Mouse (Mus musculus) CD8-positive naive resting alpha-beta T cell, adult 57 days (primary cell): ENCODE results near the gene Rasa4. TPM values are rescaled to one million over a fixed set of nuclear protein-coding genes. Genes with fewer than 3 reads are reported as not detected.

Experiments used
- total RNA-seq: library from RNA; stranded (reverse); gene quantifications from one replicate; pipeline ENCODE4 v1.2.4, GENCODE M21; 2023

The Rasa4 gene
- 5.4 TPM for total RNA-seq

DNA sequence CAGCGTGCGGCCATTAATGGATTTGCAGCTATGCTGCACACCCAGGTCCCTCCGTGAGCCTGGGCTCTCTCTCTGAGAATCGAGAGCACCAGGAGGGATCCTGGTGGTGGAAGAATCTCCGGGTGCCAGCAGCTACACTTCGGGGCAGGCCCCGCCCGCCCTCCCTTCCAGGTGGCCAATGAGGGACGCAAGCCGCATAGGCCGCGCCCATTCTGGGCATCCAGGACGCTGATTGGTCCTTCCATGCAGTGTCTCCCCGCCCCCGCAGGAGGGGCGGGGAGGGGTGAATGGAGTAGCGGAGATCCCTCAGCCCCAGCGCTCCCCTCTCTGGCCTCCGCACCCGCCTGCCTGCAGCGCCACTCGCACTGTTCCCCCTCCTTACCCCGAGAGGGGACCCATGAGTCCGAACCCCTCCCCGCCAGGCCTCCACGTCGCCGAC is at the start of gene Rasa4:
Gene Rasa4, plus strand, starts transcription at position 248 of the 439 bp plus-strand sequence.

DNA sequence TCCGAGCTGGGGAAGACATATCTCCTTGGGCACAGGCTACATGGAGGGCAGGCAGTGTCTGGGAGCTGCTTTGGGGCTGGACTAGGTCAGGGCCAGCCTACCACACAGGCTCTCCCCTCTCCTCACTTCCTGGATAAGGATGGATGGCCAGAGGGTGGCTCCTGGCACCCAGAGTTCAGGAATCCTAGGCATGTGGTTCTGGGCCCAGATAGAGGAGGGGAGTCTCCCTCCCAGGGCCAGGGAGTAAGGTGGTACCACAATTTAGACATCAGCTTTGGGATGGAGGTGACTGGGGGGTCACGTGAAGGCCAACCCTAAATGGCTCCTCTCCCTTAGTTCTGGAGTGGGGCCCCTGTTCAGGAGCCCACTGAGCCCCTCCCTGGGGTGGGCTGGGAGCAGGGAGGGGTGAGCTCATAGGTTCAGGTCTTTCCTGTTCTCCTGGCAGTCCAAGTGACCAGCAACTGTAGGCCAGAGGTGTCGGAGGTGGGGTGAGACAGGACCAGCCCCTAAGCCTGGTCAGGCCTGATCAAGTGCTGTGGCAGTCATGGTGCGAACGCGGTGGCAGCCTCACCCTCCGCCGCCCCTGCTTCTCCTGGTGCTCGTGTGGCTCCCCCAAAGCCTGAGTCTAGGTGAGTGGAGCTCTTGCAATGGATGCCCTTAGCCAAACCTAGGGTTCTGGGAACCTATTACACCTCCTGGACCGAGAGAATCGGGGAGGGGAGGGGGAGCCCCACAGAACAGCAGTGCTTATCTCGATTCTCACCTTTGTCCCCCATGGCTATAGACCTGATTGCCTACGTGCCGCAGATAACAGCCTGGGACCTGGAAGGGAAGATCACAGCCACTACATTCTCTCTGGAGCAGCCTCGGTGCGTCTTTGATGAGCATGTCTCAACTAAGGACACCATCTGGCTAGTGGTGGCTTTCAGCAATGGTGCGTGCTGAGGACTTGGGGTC is 45.2 kb upstream of the Rasa4 start, which contains the start of gene Upk3b:
Gene Upk3b, plus strand, starts transcription at position 239 of the 957 bp plus-strand sequence.

DNA sequence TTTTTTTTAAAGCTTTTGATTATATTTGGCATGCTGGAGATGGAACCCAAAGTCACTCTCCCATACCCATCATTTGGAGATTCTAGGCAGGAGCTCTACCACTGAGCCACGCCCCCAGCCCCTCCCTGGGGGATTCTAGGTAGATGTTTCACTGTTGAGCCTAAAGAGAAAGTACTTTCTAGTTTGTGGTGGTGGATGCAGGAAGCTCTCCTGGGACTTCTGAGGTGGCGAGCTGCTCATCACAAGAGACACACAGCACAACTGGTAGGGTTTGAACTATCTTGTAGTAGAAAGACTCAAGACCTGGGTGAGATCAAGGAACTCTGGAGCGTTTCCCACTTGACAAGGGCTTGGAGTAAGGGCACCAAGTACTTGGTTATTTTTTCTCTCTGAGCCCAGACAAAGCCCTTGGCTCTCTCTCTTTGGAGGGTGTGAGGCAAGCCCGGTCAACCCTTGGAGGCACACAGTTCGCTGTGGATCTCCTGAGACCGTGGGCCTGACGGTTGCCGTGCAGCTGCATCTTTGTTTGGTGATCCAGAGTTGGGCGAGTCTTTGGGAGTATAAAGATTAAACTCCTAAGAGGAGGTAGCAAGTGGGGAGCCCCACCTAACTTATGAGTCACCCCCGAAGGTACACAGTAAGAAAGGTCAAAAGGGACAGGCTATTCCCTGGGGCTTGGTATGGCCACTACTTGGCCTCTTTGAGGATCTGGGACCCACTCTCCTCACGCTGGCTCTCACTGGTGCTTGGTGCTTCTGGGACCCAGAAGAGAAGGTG is 29.2 kb upstream of the Rasa4 start, which contains the start of gene Upk3bl:
Gene Upk3bl, plus strand, starts transcription at position 192 of the 777 bp plus-strand sequence.

DNA sequence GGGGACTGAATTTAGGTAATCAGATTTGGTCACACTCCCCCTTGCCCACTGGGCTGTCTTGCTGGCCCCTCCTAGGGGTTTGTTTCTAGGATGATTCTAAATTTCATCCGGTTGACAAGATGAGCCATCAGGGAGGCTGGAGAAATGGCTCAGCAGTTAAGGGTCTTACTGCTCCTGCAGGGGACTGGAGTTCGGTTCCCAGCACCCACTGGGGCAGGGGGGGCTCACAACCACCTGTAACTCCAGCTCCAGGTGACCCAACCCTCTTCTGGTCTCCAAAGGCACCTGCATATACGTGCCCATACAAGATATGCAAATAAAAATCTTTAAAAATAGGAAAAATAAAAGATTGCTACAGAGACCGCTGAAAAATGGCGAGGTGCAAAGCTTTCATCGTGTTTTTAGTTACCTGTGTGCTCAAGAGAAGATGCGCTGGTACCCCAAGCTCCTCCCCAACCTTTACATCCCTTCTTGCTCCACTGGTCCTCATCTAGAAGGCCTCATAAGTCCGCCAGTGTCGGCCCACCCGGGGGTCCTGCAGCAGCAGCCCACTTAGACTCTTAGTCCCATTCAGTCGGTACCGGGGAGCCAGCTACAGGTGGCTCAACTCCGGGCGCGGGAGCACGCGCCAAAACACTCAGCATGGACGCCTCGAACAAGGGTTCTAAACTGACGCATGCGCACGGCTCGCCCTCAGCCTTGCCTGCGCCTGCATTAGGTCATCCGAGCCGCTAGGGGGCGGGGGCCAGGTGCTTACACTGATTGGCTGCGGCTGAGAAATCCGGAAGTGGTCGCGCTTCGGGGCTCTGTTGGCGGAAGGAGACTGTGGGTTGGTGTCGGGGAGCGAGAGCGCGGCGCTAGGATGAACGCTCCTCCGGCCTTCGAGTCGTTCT is 32.4 kb downstream of the Rasa4 start, which contains the start of gene Polr2j:
Gene Polr2j, plus strand, starts transcription at position 741 of the 893 bp plus-strand sequence.

DNA sequence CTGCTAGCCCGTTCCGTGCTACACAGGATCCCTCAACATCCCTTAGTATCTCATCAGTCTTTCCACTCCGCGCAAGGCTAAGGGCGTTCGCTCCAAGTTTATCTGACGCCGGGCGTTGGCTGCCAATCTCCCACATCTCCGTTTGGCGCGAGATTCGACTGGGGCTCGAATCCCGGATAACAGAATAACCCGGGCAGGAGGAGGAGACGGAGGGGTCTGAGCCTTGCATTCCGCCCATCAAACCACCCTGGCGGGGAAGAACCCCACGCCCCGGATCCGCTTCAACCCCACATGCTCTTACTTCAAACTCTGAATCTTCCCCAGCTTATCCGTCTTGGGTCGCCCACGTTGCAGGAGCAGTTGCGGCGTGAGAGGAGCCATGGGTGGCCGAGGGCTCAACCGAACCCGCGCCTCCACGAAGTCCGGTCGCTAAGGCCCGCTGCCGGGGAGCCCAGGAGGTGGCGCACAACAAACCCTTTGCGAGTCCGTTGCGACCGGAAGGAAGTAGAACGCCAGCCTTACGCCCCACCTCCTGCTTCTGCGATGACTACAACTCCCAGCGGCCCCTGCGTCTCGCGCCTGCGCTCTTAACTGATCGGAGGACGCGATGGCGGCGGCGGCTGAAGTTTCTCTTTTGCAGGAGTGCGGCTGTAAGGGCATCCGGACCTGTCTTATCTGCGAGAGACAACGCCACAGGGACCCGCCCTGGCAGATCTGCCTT is 52.0 kb downstream of the Rasa4 start, which contains the start of the genes Lrwd1 and Alkbh4:
Gene Lrwd1, minus strand, starts transcription at position 504 of the 721 bp plus-strand sequence.
Gene Alkbh4, plus strand, starts transcription at position 576 of the 721 bp plus-strand sequence.

Other genes starting within 250 kb of the Rasa4 start
- gene Hspb1, start 196.0 kb upstream of the Rasa4 start, total RNA-seq: 0.61 TPM
- gene Ywhag, start 149.3 kb upstream of the Rasa4 start, total RNA-seq: 52.8 TPM
- gene Ssc4d, start 109.4 kb upstream of the Rasa4 start, total RNA-seq: not detected
- gene Zp3, start 103.8 kb upstream of the Rasa4 start, total RNA-seq: not detected
- gene Dtx2, start 89.1 kb upstream of the Rasa4 start, total RNA-seq: 30.0 TPM
- gene Upk3b, start 45.4 kb upstream of the Rasa4 start, total RNA-seq: 0.43 TPM
- gene Upk3bl, start 29.4 kb upstream of the Rasa4 start, total RNA-seq: not detected
- 49.1 TPM for gene Polr2j, start 32.7 kb downstream of the Rasa4 start, total RNA-seq
- gene Lrwd1, start 52.2 kb downstream of the Rasa4 start, total RNA-seq: 43.4 TPM
- 24.6 TPM for gene Alkbh4, start 52.2 kb downstream of the Rasa4 start, total RNA-seq
- 238 TPM for gene Orai2, start 86.8 kb downstream of the Rasa4 start, total RNA-seq
- 29.5 TPM for gene Prkrip1, start 115.0 kb downstream of the Rasa4 start, total RNA-seq
- 1.0 TPM for gene Sh2b2, start 162.6 kb downstream of the Rasa4 start, total RNA-seq